Mouse (Mus musculus) forebrain, embryonic 11.5 days (tissue): ENCODE measurements around the gene Lpp. TPM values are rescaled to one million over a fixed set of nuclear protein-coding genes. Genes with fewer than 3 reads are reported as not detected.

ENCODE experiments used
- ATAC-seq: fragments of 200-750 bp; cut with Nextera tagmentation; replicated peaks from 2 replicates; pipeline ENCODE4 v1.8.0; 2017; ENCODE audit warnings: moderate TSS enrichment; ENCODE audit not compliant: low FRiP score
- DNase-seq: peaks from one replicate; pipeline ENCODE4 v3.0.0-alpha.2; 2017; ENCODE audit warnings: low spot score
- H3K27ac ChIP-seq: fragments of 300-500 bp; sonication (generic); 2 replicates; pipeline ENCODE4 v1.5.1; 2014; ENCODE audit warnings: low read depth, low read length
- H3K27me3 ChIP-seq: fragments of 300-500 bp; sonication (generic); 2 replicates; pipeline ENCODE4 v1.6.1; 2014; ENCODE audit warnings: mild to moderate bottlenecking, low read length, mixed read lengths; ENCODE audit not compliant: control insufficient read depth, insufficient read depth
- H3K36me3 ChIP-seq: fragments of 300-500 bp; sonication (generic); 2 replicates; pipeline ENCODE4 v1.6.1; 2014; ENCODE audit warnings: mild to moderate bottlenecking, low read length, moderate library complexity, mixed read lengths; ENCODE audit not compliant: control insufficient read depth, insufficient read depth
- H3K4me1 ChIP-seq: fragments of 300-500 bp; sonication (generic); replicated peaks from 2 replicates; pipeline ENCODE4 v1.6.1; 2014; ENCODE audit warnings: low read length, mixed read lengths; ENCODE audit not compliant: control insufficient read depth, insufficient read depth
- H3K4me2 ChIP-seq: fragments of 300-500 bp; sonication (generic); 2 replicates; pipeline ENCODE4 v1.6.1; 2014; ENCODE audit warnings: low read depth, mild to moderate bottlenecking, low read length, moderate library complexity, mixed read lengths; ENCODE audit not compliant: severe bottlenecking
- H3K4me3 ChIP-seq: fragments of 300-500 bp; sonication (generic); 2 replicates; pipeline ENCODE4 v1.5.1; 2014; ENCODE audit warnings: low read depth, low read length
- H3K9ac ChIP-seq: fragments of 300-500 bp; sonication (generic); 2 replicates; pipeline ENCODE4 v1.6.1; 2014; ENCODE audit warnings: low read length
- H3K9me3 ChIP-seq: fragments of 300-500 bp; sonication (generic); 2 replicates; pipeline ENCODE4 v1.6.1; 2016; ENCODE audit warnings: low read length, mixed read lengths; ENCODE audit not compliant: control insufficient read depth
- WGBS: fragments of 180-500 bp; shearing (Covaris S2); extraction: QIAGEN DNeasy Blood & Tissue Kit; methylation state at CpG from one replicate; pipeline ENCODE4 v1.1.7; 2014; 5-methylcytosine and 5-hydroxymethylcytosine counted together
- polyA plus RNA-seq: library from polyadenylated mRNA; unstranded; fragments of >200 nt; fragmentation: Nextera tagmentation; extraction: Ambion mirVana; gene quantifications from 2 replicates; pipeline ENCODE4 v1.2.1, GENCODE M21; 2014

The Lpp gene
- polyA plus RNA-seq, 1 experiment from 2014 or later, result 22.1 TPM

- H3K9me3 ChIP-seq, result no peaks in the 10 kb centered on the region
- H3K4me2 ChIP-seq, result no peak overlapping the region
- DNase-seq (no peak), ATAC-seq (no peak)
- H3K4me3 ChIP-seq, result no peak overlapping the region
- no peak overlapping the region for H3K9ac ChIP-seq
- peaks cover 2% of the 10 kb centered on the region; the same call in 1 of the 2 replicates for H3K4me1 ChIP-seq
- H3K36me3 ChIP-seq, result no peaks in the 10 kb centered on the region
- H3K27ac ChIP-seq, result no peak overlapping the region
- no peaks in the 10 kb centered on the region for H3K27me3 ChIP-seq
- 80% methylated on average over 6 of the region's 6 CpGs for WGBS
These were observed 226.2 kb downstream of the Lpp start for GRCm38 (mm10) chr16:24619458-24619857.

DNA sequence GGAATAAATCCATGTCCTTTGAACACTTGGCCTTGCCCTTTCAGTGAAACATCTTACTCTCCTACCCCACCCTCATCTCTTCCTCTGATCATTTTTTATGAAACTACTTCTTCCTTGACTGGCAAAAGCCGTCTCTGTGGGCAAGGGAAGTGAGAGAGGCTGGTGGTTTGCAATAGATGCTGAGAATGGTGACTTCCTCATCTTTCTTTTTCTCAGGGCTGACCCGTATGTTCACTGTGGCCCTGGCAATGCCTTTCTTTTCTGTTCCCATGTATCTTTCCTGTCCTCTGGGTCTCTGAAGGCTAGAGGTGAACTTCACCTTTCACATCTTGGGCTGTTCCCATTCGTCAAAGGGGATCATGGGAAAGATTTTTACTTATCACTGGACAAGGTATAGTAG lies 226.7 kb downstream of the Lpp start:
- Histone ChIP-seq H3K4me1 (peaks cover 2% of the 10 kb centered on the region; the same call in 1 of the 2 replicates), H3K9me3 (no peaks in the 10 kb centered on the region), H3K4me2 (no peak overlapping the region), H3K27me3 (no peaks in the 10 kb centered on the region), H3K27ac (no peak overlapping the region), H3K4me3 (no peak overlapping the region), H3K36me3 (no peaks in the 10 kb centered on the region), H3K9ac (no peak overlapping the region)
- WGBS, result 87% methylated on average over 3 of the region's 3 CpGs
- ATAC-seq (no peak), DNase-seq (no peak)

GRCm38 (mm10) chr16:24622226-24623194 lies 229.2 kb downstream of the Lpp start:
- DNase-seq, result no peak
- Histone ChIP-seq H3K36me3 (no peaks in the 10 kb centered on the region), H3K9ac (no peak overlapping the region), H3K27ac (no peak overlapping the region), H3K27me3 (no peaks in the 10 kb centered on the region), H3K4me3 (no peak overlapping the region), H3K4me1 (peaks cover 2% of the 10 kb centered on the region; the same call in 1 of the 2 replicates), H3K4me2 (no peak overlapping the region), H3K9me3 (no peaks in the 10 kb centered on the region)
- 63% methylated on average over 3 of the region's 3 CpGs for WGBS
- ATAC-seq, result no peak

DNA sequence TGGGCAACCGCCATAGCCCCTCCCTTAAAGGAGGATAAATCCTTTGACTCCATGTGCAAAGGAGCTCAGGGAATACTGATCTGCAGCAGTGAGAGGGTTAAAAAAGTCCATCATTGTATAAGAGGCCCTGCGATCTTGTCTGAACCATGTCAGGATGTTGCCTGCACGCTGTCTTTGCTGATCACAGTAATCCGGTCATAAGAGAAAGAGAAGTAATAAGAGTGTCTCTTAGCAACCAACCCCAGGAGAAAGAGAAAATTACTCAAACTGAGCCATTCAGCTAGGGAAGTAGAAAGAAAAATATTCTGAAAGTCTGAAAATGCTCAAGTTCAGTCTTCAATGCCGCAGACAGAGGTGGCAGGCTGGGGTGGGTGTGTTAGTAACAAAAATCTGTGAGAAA lies 231.0 kb downstream of the Lpp start:
- H3K4me2 ChIP-seq, result no peak overlapping the region
- H3K36me3 ChIP-seq, result no peaks in the 10 kb centered on the region
- no peaks in the 10 kb centered on the region for H3K9me3 ChIP-seq
- ATAC-seq (no peak), DNase-seq (no peak)
- peaks cover 2% of the 10 kb centered on the region; the same call in 1 of the 2 replicates for H3K4me1 ChIP-seq
- H3K27me3 ChIP-seq, result no peaks in the 10 kb centered on the region
- H3K9ac ChIP-seq, result no peak overlapping the region
- 51% methylated on average over 5 of the region's 5 CpGs for WGBS
- no peak overlapping the region for H3K4me3 ChIP-seq
- no peak overlapping the region for H3K27ac ChIP-seq

- Histone ChIP-seq H3K9ac (no peak overlapping the region), H3K4me2 (no peak overlapping the region), H3K27ac (no peak overlapping the region), H3K36me3 (no peaks in the 10 kb centered on the region), H3K4me3 (no peak overlapping the region), H3K9me3 (no peaks in the 10 kb centered on the region), H3K4me1 (peaks cover 2% of the 10 kb centered on the region; the same call in 1 of the 2 replicates), H3K27me3 (no peaks in the 10 kb centered on the region)
- DNase-seq (no peak), ATAC-seq (no peak)
- 93% methylated on average over 5 of the region's 5 CpGs for WGBS
These were observed 232.3 kb downstream of the Lpp start for GRCm38 (mm10) chr16:24625576-24625975.

DNA sequence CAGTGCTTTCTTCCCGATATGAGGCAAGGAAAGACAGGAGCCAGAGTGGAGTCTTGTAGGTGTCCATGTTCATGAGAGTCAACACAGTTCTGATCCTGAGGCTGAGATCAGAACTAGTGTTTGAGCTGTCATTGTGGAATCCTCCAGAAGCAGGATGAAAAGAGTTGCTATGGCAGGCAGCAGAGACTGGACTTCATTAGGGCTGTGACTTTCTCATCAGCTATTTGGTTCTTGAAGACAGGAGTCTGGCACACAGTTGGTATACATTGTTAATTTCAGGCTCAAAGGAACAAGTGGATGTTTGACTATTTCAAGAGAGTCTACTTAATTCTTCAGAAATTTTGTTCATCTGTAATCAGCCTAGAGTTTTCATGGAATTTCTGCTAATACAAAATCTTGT lies 235.5 kb downstream of the Lpp start:
- H3K9me3 ChIP-seq, result no peaks in the 10 kb centered on the region
- H3K27ac ChIP-seq, result no peak overlapping the region
- H3K4me2 ChIP-seq, result no peak overlapping the region
- DNase-seq (no peak), ATAC-seq (no peak)
- no peak overlapping the region for H3K9ac ChIP-seq
- H3K4me3 ChIP-seq, result no peak overlapping the region
- peaks cover 2% of the 10 kb centered on the region; the same call in 1 of the 2 replicates for H3K4me1 ChIP-seq
- no peaks in the 10 kb centered on the region for H3K36me3 ChIP-seq
- WGBS, result 97% methylated on average over 1 of the region's 1 CpGs
- H3K27me3 ChIP-seq, result no peaks in the 10 kb centered on the region

- Histone ChIP-seq H3K36me3 (no peaks in the 10 kb centered on the region), H3K4me3 (no peak overlapping the region), H3K4me2 (no peak overlapping the region), H3K9ac (no peak overlapping the region), H3K27me3 (no peaks in the 10 kb centered on the region), H3K27ac (no peak overlapping the region), H3K4me1 (no peaks in the 10 kb centered on the region), H3K9me3 (no peaks in the 10 kb centered on the region)
- 86% methylated on average over 12 of the region's 12 CpGs for WGBS
- DNase-seq (no peak), ATAC-seq (no peak)
These were observed 236.2 kb downstream of the Lpp start for GRCm38 (mm10) chr16:24629218-24630172.

GRCm38 (mm10) chr16:24635381-24635919 lies 242.1 kb downstream of the Lpp start:
- no peaks in the 10 kb centered on the region for H3K27me3 ChIP-seq
- no peaks in the 10 kb centered on the region for H3K9me3 ChIP-seq
- WGBS, result 91% methylated on average over 7 of the region's 7 CpGs

More at GRCm38 (mm10) chr16:24635381-24635919, 242.1 kb downstream of the Lpp start:
- no peak for ATAC-seq
- no peak overlapping the region for H3K27ac ChIP-seq
- no peak overlapping the region for H3K9ac ChIP-seq
- H3K36me3 ChIP-seq, result no peaks in the 10 kb centered on the region
- no peak for DNase-seq
- H3K4me2 ChIP-seq, result no peak overlapping the region
- no peaks in the 10 kb centered on the region for H3K4me1 ChIP-seq
- no peak overlapping the region for H3K4me3 ChIP-seq
